Mouse (Mus musculus) gastrocnemius, postnatal 36 days (tissue): ENCODE results near the gene Tnfaip1. TPM values are rescaled to one million over a fixed set of nuclear protein-coding genes. Genes with fewer than 3 reads are reported as not detected.
A peak's percentile ranks its signal among the peaks of the same experiment; 100 is the strongest.
"Not testable (repeated sequence)": the region's sequence is repeated elsewhere in the genome, so short reads cannot be mapped to it uniquely, and the experiment has no call there.

Source experiments
- DNase-seq, 2 experiments: peaks; one replicate each; pipeline ENCODE4 v3.0.0; 2022
- intact Hi-C: fragments of 180-260 bp; cut with DNase I; formaldehyde crosslinking; loops from one replicate; pipeline ENCODE4 v1.15.1; 2025
- long read RNA-seq, 2 experiments: library from polyadenylated mRNA; stranded (forward); transcript quantifications; one replicate each; pipeline ENCODE4 v2.0.0; 2021
- total RNA-seq, 2 experiments: library from RNA; stranded (reverse); gene quantifications; 2 replicates each; pipeline ENCODE4 v1.2.3; 2021

The Tnfaip1 gene
- total RNA-seq = 10 to 100 TPM; 38.0 to 43.5 TPM
- long read RNA-seq, experiment 1, transcript Tnfaip1-201 (7 exons, 3,720 nt) = minor isoform, 5 of 42 reads
- long read RNA-seq, experiment 1, transcript Tnfaip1-202 (7 exons, 3,768 nt) = major isoform, 22 of 42 reads
- long read RNA-seq, experiment 1, partial matches to known transcripts = 15 of 42 reads
- long read RNA-seq, experiment 1, other reads (novel, unspliced or antisense) = 0 of 42 reads
- long read RNA-seq, experiment 2, transcript Tnfaip1-202 (7 exons, 3,768 nt) = major isoform, 34 of 69 reads
- long read RNA-seq, experiment 2, partial matches to known transcripts = 2 of 69 reads
- long read RNA-seq, experiment 2, other reads (novel, unspliced or antisense) = 30 of 69 reads

GRCm38 (mm10) chr11:78536080-78536689 is at the start of gene Tnfaip1, which contains the start of gene Ift20:
TSS of gene Tnfaip1 (minus strand) at chr11:78536332.
TSS of gene Ift20 (plus strand) at chr11:78536361.
- DNase-seq = peak; percentile 90 to 97
- intact Hi-C loops = loop anchor here (2.0 kb wide), 1 partner anchor 23 kb away; the partner anchor contains the start of genes Poldip2 and Tmem199

- intact Hi-C loops = no loop called here
- DNase-seq = no peak
Measured at GRCm38 (mm10) chr11:78582848-78583247, 46.7 kb upstream of the Tnfaip1 start.

- DNase-seq = no peak
Measured at GRCm38 (mm10) chr11:78574975-78575374, 38.8 kb upstream of the Tnfaip1 start.

GRCm38 (mm10) chr11:78574536-78574935 is 38.4 kb upstream of the Tnfaip1 start:
- intact Hi-C loops = no loop called here
- DNase-seq = no peak

More at GRCm38 (mm10) chr11:78574975-78575374, 38.8 kb upstream of the Tnfaip1 start:
- intact Hi-C loops = no loop called here

- DNase-seq, intact Hi-C loops: not testable (repeated sequence)
Measured at GRCm38 (mm10) chr11:78574031-78574430, 37.9 kb upstream of the Tnfaip1 start.

GRCm38 (mm10) chr11:78571854-78572253 is 35.7 kb upstream of the Tnfaip1 start:
- intact Hi-C loops = no loop called here

GRCm38 (mm10) chr11:78571441-78571840 is 35.3 kb upstream of the Tnfaip1 start:
- DNase-seq = no peak
- intact Hi-C loops = no loop called here

More at GRCm38 (mm10) chr11:78571854-78572253, 35.7 kb upstream of the Tnfaip1 start:
- DNase-seq = no peak

- intact Hi-C loops = no loop called here
- no peak for DNase-seq
Measured at GRCm38 (mm10) chr11:78569806-78570205, 33.7 kb upstream of the Tnfaip1 start.

- intact Hi-C loops = no loop called here
- DNase-seq = no peak
Measured at GRCm38 (mm10) chr11:78568827-78569226, 32.7 kb upstream of the Tnfaip1 start.

GRCm38 (mm10) chr11:78567614-78568013 is 31.5 kb upstream of the Tnfaip1 start:
- intact Hi-C loops = no loop called here

GRCm38 (mm10) chr11:78566775-78567174 is 30.6 kb upstream of the Tnfaip1 start:
- DNase-seq = no peak
- intact Hi-C loops = no loop called here

More at GRCm38 (mm10) chr11:78567614-78568013, 31.5 kb upstream of the Tnfaip1 start:
- DNase-seq = no peak

- intact Hi-C loops = loop anchor here (5.0 kb wide), 1 partner anchor 267 kb away; the partner anchor contains the start of gene Lyrm9
- DNase-seq = peak in 1 of 2 experiments; percentile 50
Measured at GRCm38 (mm10) chr11:78560447-78560846, 24.3 kb upstream of the Tnfaip1 start.

- DNase-seq = no peak
- intact Hi-C loops = no loop called here
Measured at GRCm38 (mm10) chr11:78557241-78557640, 21.1 kb upstream of the Tnfaip1 start.

- intact Hi-C loops = no loop called here
Measured at GRCm38 (mm10) chr11:78556070-78556469, 19.9 kb upstream of the Tnfaip1 start.

GRCm38 (mm10) chr11:78555623-78556022 is 19.5 kb upstream of the Tnfaip1 start:
- intact Hi-C loops = no loop called here
- no peak for DNase-seq

More at GRCm38 (mm10) chr11:78556070-78556469, 19.9 kb upstream of the Tnfaip1 start:
- no peak for DNase-seq

- intact Hi-C loops = no loop called here
- DNase-seq = no peak
Measured at GRCm38 (mm10) chr11:78551059-78551398, 14.9 kb upstream of the Tnfaip1 start.

GRCm38 (mm10) chr11:78550168-78551058 is 14.3 kb upstream of the Tnfaip1 start, which contains the start of gene Tmem97:
TSS of gene Tmem97 (minus strand) at chr11:78550777.
- peak; percentile 88 to 93 for DNase-seq
- intact Hi-C loops = no loop called here

- no peak for DNase-seq
- intact Hi-C loops = no loop called here
Measured at GRCm38 (mm10) chr11:78549491-78549987, 13.4 kb upstream of the Tnfaip1 start.

GRCm38 (mm10) chr11:78547718-78548460 is 11.8 kb upstream of the Tnfaip1 start:
- intact Hi-C loops = no loop called here
- no peak for DNase-seq

- no peak for DNase-seq
- intact Hi-C loops = no loop called here
Measured at GRCm38 (mm10) chr11:78545181-78545580, 9.0 kb upstream of the Tnfaip1 start.
